Mouse (Mus musculus): ENCODE measurements around the gene Pars2. TPM values are rescaled to one million over a fixed set of nuclear protein-coding genes. Genes with fewer than 3 reads are reported as not detected.

The Pars2 gene
- polyA plus RNA-seq, 1 experiment from 2014 or later = 12.8 TPM

GRCm38 (mm10) chr4:106652546-106652945 is 1.7 kb downstream of the Pars2 start:
- Histone ChIP-seq H3K9ac (ENCODE audit: low read length) (no peak overlapping the region), H3K9me3 (replicated peaks; ENCODE audit: control insufficient read depth, low read length) (no peaks in the 10 kb centered on the region), H3K36me3 (ENCODE audit: control insufficient read depth, insufficient read depth, low read length) (no peaks in the 10 kb centered on the region; the same call in 1 of the 2 replicates), H3K4me1 (ENCODE audit: control insufficient read depth, insufficient read depth, low read length) (peaks cover 7% of the 10 kb centered on the region; the same call in 1 of the 2 replicates), H3K4me2 (ENCODE audit: low read depth, low read length) (no peak overlapping the region), H3K4me3 (replicated peaks; ENCODE audit: low read length) (no peak overlapping the region), H3K27me3 (ENCODE audit: control insufficient read depth, insufficient read depth, low read length) (no peaks in the 10 kb centered on the region), H3K27ac (ENCODE audit: low read length) (no peak overlapping the region)
- 88% methylated on average over 3 of the region's 3 CpGs for WGBS
- ATAC-seq (ENCODE audit: insufficient read depth, low FRiP score) = no peak

- Histone ChIP-seq H3K27me3 (ENCODE audit: control insufficient read depth, insufficient read depth, low read length) (no peaks in the 10 kb centered on the region), H3K4me3 (replicated peaks; ENCODE audit: low read length) (no peak overlapping the region), H3K9me3 (replicated peaks; ENCODE audit: control insufficient read depth, low read length) (no peaks in the 10 kb centered on the region), H3K4me2 (ENCODE audit: low read depth, low read length) (no peak overlapping the region), H3K9ac (ENCODE audit: low read length) (no peak overlapping the region), H3K36me3 (ENCODE audit: control insufficient read depth, insufficient read depth, low read length) (no peaks in the 10 kb centered on the region; the same call in 1 of the 2 replicates), H3K27ac (ENCODE audit: low read length) (no peak overlapping the region), H3K4me1 (ENCODE audit: control insufficient read depth, insufficient read depth, low read length) (peaks cover 7% of the 10 kb centered on the region; the same call in 1 of the 2 replicates)
- WGBS = 93% methylated on average over 15 of the region's 15 CpGs
- ATAC-seq (ENCODE audit: insufficient read depth, low FRiP score) = no peak
Measured at GRCm38 (mm10) chr4:106653051-106653450, 2.2 kb downstream of the Pars2 start.

- Histone ChIP-seq H3K27me3 (ENCODE audit: control insufficient read depth, insufficient read depth, low read length) (no peaks in the 10 kb centered on the region), H3K4me2 (ENCODE audit: low read depth, low read length) (no peak overlapping the region), H3K27ac (ENCODE audit: low read length) (no peak overlapping the region), H3K36me3 (ENCODE audit: control insufficient read depth, insufficient read depth, low read length) (no peaks in the 10 kb centered on the region; the same call in 1 of the 2 replicates), H3K4me3 (replicated peaks; ENCODE audit: low read length) (no peak overlapping the region), H3K4me1 (ENCODE audit: control insufficient read depth, insufficient read depth, low read length) (peaks cover 7% of the 10 kb centered on the region; the same call in 1 of the 2 replicates), H3K9ac (ENCODE audit: low read length) (no peak overlapping the region), H3K9me3 (replicated peaks; ENCODE audit: control insufficient read depth, low read length) (no peaks in the 10 kb centered on the region)
- ATAC-seq (ENCODE audit: insufficient read depth, low FRiP score) = no peak
- WGBS = 84% methylated on average over 10 of the region's 10 CpGs
Measured at GRCm38 (mm10) chr4:106655681-106656080, 4.8 kb downstream of the Pars2 start.

GRCm38 (mm10) chr4:106663956-106664470 is 13.1 kb downstream of the Pars2 start:
- Histone ChIP-seq H3K27ac (ENCODE audit: low read length) (no peak overlapping the region), H3K9ac (ENCODE audit: low read length) (no peak overlapping the region), H3K4me3 (replicated peaks; ENCODE audit: low read length) (no peak overlapping the region), H3K9me3 (replicated peaks; ENCODE audit: control insufficient read depth, low read length) (no peaks in the 10 kb centered on the region), H3K4me2 (ENCODE audit: low read depth, low read length) (no peak overlapping the region), H3K27me3 (ENCODE audit: control insufficient read depth, insufficient read depth, low read length) (no peaks in the 10 kb centered on the region), H3K36me3 (ENCODE audit: control insufficient read depth, insufficient read depth, low read length) (peaks cover 29% of the 10 kb centered on the region), H3K4me1 (ENCODE audit: control insufficient read depth, insufficient read depth, low read length) (no peaks in the 10 kb centered on the region)
- 82% methylated on average over 5 of the region's 5 CpGs for WGBS
- ATAC-seq (ENCODE audit: insufficient read depth, low FRiP score) = no peak

GRCm38 (mm10) chr4:106664697-106665096 is 13.8 kb downstream of the Pars2 start:
- H3K9ac ChIP-seq (ENCODE audit: low read length) = no peak overlapping the region
- H3K9me3 ChIP-seq (replicated peaks; ENCODE audit: control insufficient read depth, low read length) = no peaks in the 10 kb centered on the region
- H3K27ac ChIP-seq (ENCODE audit: low read length) = no peak overlapping the region
- H3K4me1 ChIP-seq (ENCODE audit: control insufficient read depth, insufficient read depth, low read length) = no peaks in the 10 kb centered on the region
- no peaks in the 10 kb centered on the region for H3K27me3 ChIP-seq (ENCODE audit: control insufficient read depth, insufficient read depth, low read length)
- WGBS = 92% methylated on average over 6 of the region's 6 CpGs
- no peak for ATAC-seq (ENCODE audit: insufficient read depth, low FRiP score)
- no peak overlapping the region for H3K4me3 ChIP-seq (replicated peaks; ENCODE audit: low read length)
- H3K4me2 ChIP-seq (ENCODE audit: low read depth, low read length) = no peak overlapping the region
- H3K36me3 ChIP-seq (ENCODE audit: control insufficient read depth, insufficient read depth, low read length) = peaks cover 31% of the 10 kb centered on the region

- H3K4me2 ChIP-seq (ENCODE audit: low read depth, low read length) = no peak overlapping the region
- H3K4me3 ChIP-seq (replicated peaks; ENCODE audit: low read length) = no peak overlapping the region
- no peak overlapping the region for H3K9ac ChIP-seq (ENCODE audit: low read length)
- no peak for ATAC-seq (ENCODE audit: insufficient read depth, low FRiP score)
- WGBS = 95% methylated on average over 2 of the region's 2 CpGs
- no peak overlapping the region for H3K27ac ChIP-seq (ENCODE audit: low read length)
- H3K27me3 ChIP-seq (ENCODE audit: control insufficient read depth, insufficient read depth, low read length) = no peaks in the 10 kb centered on the region
- H3K9me3 ChIP-seq (replicated peaks; ENCODE audit: control insufficient read depth, low read length) = no peaks in the 10 kb centered on the region
- H3K4me1 ChIP-seq (ENCODE audit: control insufficient read depth, insufficient read depth, low read length) = no peaks in the 10 kb centered on the region
- H3K36me3 ChIP-seq (ENCODE audit: control insufficient read depth, insufficient read depth, low read length) = peaks cover 37% of the 10 kb centered on the region
Measured at GRCm38 (mm10) chr4:106665269-106665668, 14.4 kb downstream of the Pars2 start.

- H3K27me3 ChIP-seq (ENCODE audit: control insufficient read depth, insufficient read depth, low read length) = no peaks in the 10 kb centered on the region
- ATAC-seq (ENCODE audit: insufficient read depth, low FRiP score) = no peak
- WGBS = 90% methylated on average over 10 of the region's 10 CpGs
- no peak overlapping the region for H3K27ac ChIP-seq (ENCODE audit: low read length)
- peaks cover 39% of the 10 kb centered on the region for H3K36me3 ChIP-seq (ENCODE audit: control insufficient read depth, insufficient read depth, low read length)
- H3K9me3 ChIP-seq (replicated peaks; ENCODE audit: control insufficient read depth, low read length) = no peaks in the 10 kb centered on the region
- H3K4me2 ChIP-seq (ENCODE audit: low read depth, low read length) = no peak overlapping the region
- no peak overlapping the region for H3K9ac ChIP-seq (ENCODE audit: low read length)
- H3K4me3 ChIP-seq (replicated peaks; ENCODE audit: low read length) = no peak overlapping the region
- no peaks in the 10 kb centered on the region for H3K4me1 ChIP-seq (ENCODE audit: control insufficient read depth, insufficient read depth, low read length)
Measured at GRCm38 (mm10) chr4:106665673-106666072, 14.8 kb downstream of the Pars2 start.

- ATAC-seq (ENCODE audit: insufficient read depth, low FRiP score) = no peak; the same call in 1 of the 2 replicates
- Histone ChIP-seq H3K27me3 (ENCODE audit: control insufficient read depth, insufficient read depth, low read length) (no peaks in the 10 kb centered on the region), H3K9me3 (replicated peaks; ENCODE audit: control insufficient read depth, low read length) (no peaks in the 10 kb centered on the region), H3K27ac (ENCODE audit: low read length) (no peak overlapping the region), H3K4me1 (ENCODE audit: control insufficient read depth, insufficient read depth, low read length) (no peaks in the 10 kb centered on the region), H3K4me3 (replicated peaks; ENCODE audit: low read length) (no peak overlapping the region), H3K4me2 (ENCODE audit: low read depth, low read length) (no peak overlapping the region), H3K36me3 (ENCODE audit: control insufficient read depth, insufficient read depth, low read length) (peaks cover 41% of the 10 kb centered on the region), H3K9ac (ENCODE audit: low read length) (no peak overlapping the region)
- WGBS = 95% methylated on average over 2 of the region's 2 CpGs
Measured at GRCm38 (mm10) chr4:106666546-106666945, 15.7 kb downstream of the Pars2 start.

GRCm38 (mm10) chr4:106676749-106677148 is 25.9 kb downstream of the Pars2 start:
- Histone ChIP-seq H3K4me3 (replicated peaks; ENCODE audit: low read length) (no peak overlapping the region), H3K36me3 (ENCODE audit: control insufficient read depth, insufficient read depth, low read length) (peaks cover 7% of the 10 kb centered on the region; the same call in 1 of the 2 replicates), H3K27me3 (ENCODE audit: control insufficient read depth, insufficient read depth, low read length) (no peaks in the 10 kb centered on the region), H3K9me3 (replicated peaks; ENCODE audit: control insufficient read depth, low read length) (no peaks in the 10 kb centered on the region), H3K9ac (ENCODE audit: low read length) (no peak overlapping the region), H3K27ac (ENCODE audit: low read length) (no peak overlapping the region), H3K4me2 (ENCODE audit: low read depth, low read length) (no peak overlapping the region), H3K4me1 (ENCODE audit: control insufficient read depth, insufficient read depth, low read length) (peaks cover 5% of the 10 kb centered on the region; the same call in 1 of the 2 replicates)
- no peak for ATAC-seq (ENCODE audit: insufficient read depth, low FRiP score)
- WGBS = 77% methylated on average over 5 of the region's 5 CpGs

Data from stomach, embryonic 16.5 days (tissue).